Mouse (Mus musculus) liver, adult 2 months (tissue): Measurements from ENCODE around the gene Card11.

Experiments
- CTCF ChIP-seq: fragments of 200-500 bp; IDR thresholded peaks from 2 replicates; pipeline ENCODE4 v1.5.1; 2011; ENCODE audit warnings: low read depth, low read length, control low read depth
- POLR2A ChIP-seq: fragments of 200-500 bp; IDR thresholded peaks from 2 replicates; pipeline ENCODE4 v1.6.1; 2011; ENCODE audit warnings: low read length, control low read depth; ENCODE audit not compliant: insufficient read depth; ENCODE audit errors: extremely low read depth

DNA sequence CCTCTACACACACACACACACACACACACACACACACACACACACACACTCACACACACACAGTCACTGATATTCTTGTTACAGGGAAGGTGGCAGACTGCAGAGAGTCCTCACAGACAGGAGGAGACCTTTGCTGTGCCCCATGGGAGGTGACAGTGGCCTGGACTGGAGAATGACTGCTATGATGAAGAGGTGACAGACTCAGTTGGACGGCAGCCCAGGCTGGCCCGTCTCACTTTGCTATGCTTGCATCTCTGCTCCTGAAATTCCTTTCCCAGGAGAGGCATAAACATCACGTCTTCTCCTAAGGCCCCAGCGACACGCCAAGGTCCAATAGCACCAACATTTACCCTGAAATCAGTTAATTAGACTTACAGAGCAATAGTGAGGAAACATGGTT is 146.7 kb downstream of the Card11 start:
- TF ChIP-seq CTCF (no peak), POLR2A (no peak)
